Mouse (Mus musculus) lung, postnatal 0 days (tissue): ENCODE measurements around the gene Adgrg3. TPM values are rescaled to one million over a fixed set of nuclear protein-coding genes. Genes with fewer than 3 reads are reported as not detected.
A peak's percentile ranks its signal among the peaks of the same experiment; 100 is the strongest.
"Not testable (repeated sequence)": the region's sequence is repeated elsewhere in the genome, so short reads cannot be mapped to it uniquely, and the experiment has no call there.

Experiments used
- ATAC-seq: fragments of 200-750 bp; cut with Nextera tagmentation; 2 replicates; pipeline ENCODE4 v1.8.0; 2017; ENCODE audit warnings: moderate library complexity
- DNase-seq: peaks from one replicate; pipeline ENCODE4 v3.0.0-alpha.2; 2016; ENCODE audit warnings: low spot score
- H3K27ac ChIP-seq: fragments of 300-500 bp; sonication (generic); 2 replicates; pipeline ENCODE4 v1.5.1; 2014; ENCODE audit warnings: antibody characterized with exemption, mild to moderate bottlenecking, low read length, mixed read lengths
- H3K27me3 ChIP-seq: fragments of 300-500 bp; sonication (generic); replicated peaks from 2 replicates; pipeline ENCODE4 v1.6.1; 2014; ENCODE audit warnings: low read length, mixed read lengths; ENCODE audit not compliant: insufficient read depth
- H3K36me3 ChIP-seq: fragments of 300-500 bp; sonication (generic); 2 replicates; pipeline ENCODE4 v1.6.1; 2014; ENCODE audit warnings: low read length, mixed read lengths; ENCODE audit not compliant: insufficient read depth
- H3K4me1 ChIP-seq: fragments of 300-500 bp; sonication (generic); 2 replicates; pipeline ENCODE4 v1.6.1; 2014; ENCODE audit warnings: antibody characterized with exemption, low read depth, low read length, mixed read lengths; ENCODE audit not compliant: insufficient read depth
- H3K4me2 ChIP-seq: fragments of 300-500 bp; sonication (generic); replicated peaks from 2 replicates; pipeline ENCODE4 v1.6.1; 2014; ENCODE audit warnings: low read depth, mild to moderate bottlenecking, low read length, moderate library complexity, mixed read lengths
- H3K4me3 ChIP-seq: fragments of 300-500 bp; sonication (generic); 2 replicates; pipeline ENCODE4 v1.5.1; 2014; ENCODE audit warnings: low read depth, low read length
- H3K9ac ChIP-seq: fragments of 300-500 bp; sonication (generic); replicated peaks from 2 replicates; pipeline ENCODE4 v1.6.1; 2014; ENCODE audit warnings: low read depth, mild to moderate bottlenecking
- H3K9me3 ChIP-seq: fragments of 300-500 bp; sonication (generic); 2 replicates; pipeline ENCODE4 v1.6.1; 2016; ENCODE audit warnings: low read length, mixed read lengths
- CTCF ChIP-seq: IDR thresholded peaks from 2 replicates; pipeline ENCODE4 v1.5.1; 2016; ENCODE audit warnings: antibody characterized with exemption, mild to moderate bottlenecking
- EP300 ChIP-seq: IDR thresholded peaks from 2 replicates; pipeline ENCODE4 v1.6.1; 2016; ENCODE audit warnings: antibody characterized with exemption, mild to moderate bottlenecking, control low read depth
- WGBS: fragments of 180-500 bp; shearing (Covaris S2); extraction: QIAGEN DNeasy Blood & Tissue Kit; methylation state at CpG from one replicate; pipeline ENCODE4 v1.1.7; 2014; 5-methylcytosine and 5-hydroxymethylcytosine counted together
- polyA plus RNA-seq: library from polyadenylated mRNA; unstranded; fragments of >200 nt; fragmentation: Nextera tagmentation; extraction: Ambion mirVana; gene quantifications from 2 replicates; pipeline ENCODE4 v1.2.1, GENCODE M21; 2015

Adgrg3 gene
- polyA plus RNA-seq, 1 experiment from 2014 or later: 5.3 TPM

- no peak for TF ChIP-seq EP300
- no peak for TF ChIP-seq CTCF
- Histone ChIP-seq H3K4me2 (no peak overlapping the region), H3K9ac (no peak overlapping the region), H3K36me3 (no peaks in the 10 kb centered on the region), H3K27ac (no peak overlapping the region), H3K4me1 (no peaks in the 10 kb centered on the region; the same call in 1 of the 2 replicates), H3K4me3 (no peak overlapping the region), H3K27me3 (no peaks in the 10 kb centered on the region), H3K9me3 (no peaks in the 10 kb centered on the region)
- DNase-seq: no peak
- WGBS: 54% methylated on average over 4 of the region's 4 CpGs
- ATAC-seq: no peak
Measured at GRCm38 (mm10) chr8:95024387-95024786, 6.9 kb downstream of the Adgrg3 start.

DNA sequence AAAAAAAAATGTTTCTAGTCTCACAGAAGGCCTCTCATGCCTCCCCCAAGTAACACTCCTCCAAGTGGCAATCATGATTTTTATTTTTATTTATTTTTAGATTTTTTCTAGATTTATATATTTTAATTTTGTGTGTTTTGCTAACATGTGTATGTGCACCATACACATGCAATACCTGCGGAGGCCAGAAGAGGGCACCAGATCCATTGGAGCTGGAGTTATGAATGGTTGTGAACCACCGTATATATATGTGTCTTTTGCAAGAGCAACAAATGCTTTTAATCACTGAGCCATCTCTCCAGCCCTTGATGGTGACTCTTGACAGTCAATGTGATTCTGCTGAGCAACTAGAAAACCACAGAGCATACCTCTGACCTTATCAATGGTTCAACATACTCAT is 7.9 kb downstream of the Adgrg3 start:
- DNase-seq (no peak), ATAC-seq (no peak)
- no peak overlapping the region for H3K4me3 ChIP-seq
- TF ChIP-seq CTCF (peak; percentile 59), EP300 (no peak)
- H3K27ac ChIP-seq: no peak overlapping the region
- 69% methylated on average over 2 of the region's 2 CpGs for whole genome bisulfite sequencing
- H3K4me1 ChIP-seq: no peaks in the 10 kb centered on the region; the same call in 1 of the 2 replicates
- no peak overlapping the region for H3K9ac ChIP-seq
- no peaks in the 10 kb centered on the region for H3K27me3 ChIP-seq
- H3K4me2 ChIP-seq: no peak overlapping the region
- no peaks in the 10 kb centered on the region for H3K36me3 ChIP-seq
- H3K9me3 ChIP-seq: no peaks in the 10 kb centered on the region

DNA sequence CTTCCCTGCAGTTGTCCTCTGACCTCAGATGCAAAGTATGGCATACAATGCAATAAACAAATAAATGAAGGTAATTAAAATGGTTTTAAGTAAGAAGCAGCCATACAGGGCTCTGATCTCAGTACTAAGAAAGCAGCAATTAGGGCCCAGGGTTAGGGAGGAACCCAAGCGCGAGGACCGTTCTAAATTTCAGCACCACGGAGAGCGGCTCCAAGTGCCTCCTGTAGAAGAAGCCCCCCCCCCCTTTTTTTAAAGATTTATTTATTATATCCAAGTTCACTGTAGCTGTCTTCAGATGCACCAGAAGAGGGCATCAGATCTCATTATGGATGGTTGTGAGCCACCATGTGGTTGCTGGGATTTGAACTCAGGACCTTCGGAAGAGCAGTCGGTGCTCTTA is 10.9 kb downstream of the Adgrg3 start:
- H3K27ac ChIP-seq, H3K27me3 ChIP-seq, H3K9me3 ChIP-seq, H3K4me1 ChIP-seq, H3K4me2 ChIP-seq, ATAC-seq, H3K9ac ChIP-seq, H3K4me3 ChIP-seq, H3K36me3 ChIP-seq: not testable (repeated sequence)
- WGBS: 51% methylated on average over 7 of the region's 7 CpGs
- peak; percentile 29 for DNase-seq

GRCm38 (mm10) chr8:95037106-95037925 is 19.8 kb downstream of the Adgrg3 start:
- ATAC-seq (peak; percentile 96), DNase-seq (peak; percentile 92)
- Histone ChIP-seq H3K4me2 (no peak overlapping the region), H3K4me3 (no peak overlapping the region), H3K9me3 (no peaks in the 10 kb centered on the region), H3K9ac (no peak overlapping the region), H3K36me3 (no peaks in the 10 kb centered on the region), H3K27me3 (no peaks in the 10 kb centered on the region), H3K27ac (no peak overlapping the region), H3K4me1 (no peaks in the 10 kb centered on the region)
- no peak for TF ChIP-seq CTCF
- TF ChIP-seq EP300: no peak
- 35% methylated on average over 7 of the region's 7 CpGs for WGBS

- Histone ChIP-seq H3K27ac (peak overlapping the region; percentile 47; the same call in 1 of the 2 replicates), H3K4me3 (no peak overlapping the region), H3K9ac (no peak overlapping the region), H3K4me1 (no peaks in the 10 kb centered on the region), H3K9me3 (no peaks in the 10 kb centered on the region), H3K36me3 (no peaks in the 10 kb centered on the region), H3K4me2 (no peak overlapping the region), H3K27me3 (no peaks in the 10 kb centered on the region)
- ATAC-seq: peak; percentile 43; the same call in 1 of the 2 replicates
- DNase-seq: peak; percentile 33
- WGBS: 43% methylated on average over 6 of the region's 6 CpGs
- TF ChIP-seq CTCF (no peak), EP300 (no peak)
Measured at GRCm38 (mm10) chr8:95041883-95042784, 24.6 kb downstream of the Adgrg3 start.

DNA sequence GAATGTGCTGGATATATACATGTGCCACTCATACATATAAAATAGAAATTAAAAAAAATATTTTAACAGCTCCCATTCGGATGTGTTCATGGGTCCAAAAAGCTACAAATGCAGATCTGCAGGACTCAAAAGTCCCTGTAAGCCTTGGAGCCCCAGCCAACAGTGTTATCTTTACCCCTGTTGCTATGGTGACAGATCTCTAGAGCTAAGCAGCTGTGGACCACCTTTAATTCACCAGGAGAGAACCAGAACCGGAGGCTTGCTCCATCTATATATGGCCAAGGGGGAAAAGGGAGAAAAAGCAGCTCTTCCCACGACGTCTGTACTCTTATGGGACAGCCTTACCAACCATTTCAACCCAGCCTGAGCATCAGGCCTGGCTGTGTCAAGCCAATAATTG is 27.3 kb downstream of the Adgrg3 start:
- no peaks in the 10 kb centered on the region for H3K27me3 ChIP-seq
- no peak overlapping the region for H3K4me3 ChIP-seq
- H3K4me2 ChIP-seq: no peak overlapping the region
- WGBS: 57% methylated on average over 4 of the region's 4 CpGs
- no peak for DNase-seq
- no peak overlapping the region for H3K27ac ChIP-seq
- no peak for ATAC-seq
- no peaks in the 10 kb centered on the region for H3K36me3 ChIP-seq
- H3K4me1 ChIP-seq: no peaks in the 10 kb centered on the region
- no peak overlapping the region for H3K9ac ChIP-seq
- TF ChIP-seq EP300 (no peak), CTCF (no peak)
- H3K9me3 ChIP-seq: no peaks in the 10 kb centered on the region
